Mouse (Mus musculus) kidney, postnatal 25 days (tissue): ENCODE results near the gene Mapk7.

Experiments
- DNase-seq, 2 experiments: peaks; one replicate each; pipeline ENCODE4 v3.0.0; 2021; ENCODE audit warnings: mixed read lengths in 2 of 2

The Mapk7 gene

GRCm38 (mm10) chr11:61494129-61494997 lies at the start of gene Mapk7:
Mapk7 (minus strand) TSS chr11:61494406.
- peak; percentile 97 to 99 for DNase-seq

DNA sequence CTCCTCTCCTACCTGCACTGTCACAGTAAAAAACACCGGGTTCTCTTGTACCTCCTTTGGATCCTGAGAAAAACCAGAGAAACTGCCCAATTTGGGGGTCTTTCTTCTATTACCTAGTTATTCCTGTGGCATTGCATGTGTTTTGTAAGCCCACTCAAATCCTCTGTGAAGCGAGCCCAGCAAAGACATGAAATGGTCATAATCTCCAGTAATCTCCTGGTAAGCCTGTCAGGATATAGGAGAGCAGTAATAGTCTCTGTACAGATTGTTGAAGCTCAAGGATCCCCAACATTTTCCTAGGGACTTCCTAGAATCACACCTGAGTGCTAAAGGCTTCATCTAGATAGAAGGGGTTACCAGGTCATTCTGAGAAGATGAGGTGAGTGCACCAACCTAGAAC lies 46.9 kb upstream of the Mapk7 start:
- no peak for DNase-seq

DNA sequence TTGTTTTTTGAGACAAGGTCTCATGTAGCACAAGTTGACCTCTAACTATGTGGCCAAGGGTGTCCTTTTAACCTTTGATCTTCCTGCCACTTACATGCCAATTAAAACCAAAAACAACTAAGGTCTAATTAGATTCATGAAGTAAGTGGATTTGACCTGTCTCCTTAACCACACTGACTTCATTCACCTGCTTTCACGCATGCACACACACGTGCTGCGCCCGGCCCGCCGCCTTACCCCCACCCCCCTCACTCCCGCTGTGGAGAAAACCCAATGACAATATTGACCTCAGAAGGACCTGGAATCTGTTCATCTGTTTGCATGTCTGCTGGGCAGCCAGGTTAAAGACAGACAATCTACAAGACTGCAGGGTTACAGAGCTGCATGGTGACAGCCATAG lies 46.4 kb upstream of the Mapk7 start:
- peak; percentile 45 to 70 for DNase-seq

DNA sequence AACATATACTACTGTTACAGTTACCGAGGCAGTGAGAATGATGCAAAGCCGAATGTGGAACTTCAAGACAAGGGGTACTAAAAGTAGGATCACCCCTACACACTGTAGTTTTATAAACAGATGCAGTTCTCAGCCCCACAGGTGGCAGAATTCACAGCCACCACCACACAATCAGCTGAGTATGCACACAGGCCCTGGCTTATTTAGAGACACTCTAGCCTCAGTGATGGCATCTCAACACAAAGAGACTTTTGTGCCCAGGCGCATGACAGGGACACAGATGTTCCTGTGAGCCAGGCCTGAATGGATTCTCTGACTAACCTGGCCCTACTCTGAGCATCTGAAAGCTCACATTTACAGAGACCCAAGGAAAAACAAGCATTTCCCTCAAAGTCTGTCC lies 43.2 kb upstream of the Mapk7 start:
- DNase-seq, result no peak

DNA sequence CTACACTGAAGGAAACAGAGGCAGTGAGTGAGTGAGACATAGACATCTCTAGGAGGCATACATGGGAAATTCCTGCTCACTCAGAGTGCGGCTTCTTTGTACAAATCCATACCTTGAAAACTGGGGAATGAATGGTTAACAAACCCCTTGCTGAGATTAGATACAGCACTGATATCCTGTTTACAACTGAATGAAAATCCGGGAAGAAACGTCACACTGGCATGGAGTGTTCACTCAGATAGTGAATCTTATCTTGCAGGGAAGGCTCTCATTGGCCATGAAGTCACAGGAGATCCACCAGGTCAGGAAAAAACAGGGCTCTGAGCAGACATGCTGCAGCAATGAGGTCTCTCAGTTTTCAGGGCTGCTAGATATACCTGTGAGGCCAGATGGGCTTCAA lies 42.7 kb upstream of the Mapk7 start:
- no peak for DNase-seq

DNA sequence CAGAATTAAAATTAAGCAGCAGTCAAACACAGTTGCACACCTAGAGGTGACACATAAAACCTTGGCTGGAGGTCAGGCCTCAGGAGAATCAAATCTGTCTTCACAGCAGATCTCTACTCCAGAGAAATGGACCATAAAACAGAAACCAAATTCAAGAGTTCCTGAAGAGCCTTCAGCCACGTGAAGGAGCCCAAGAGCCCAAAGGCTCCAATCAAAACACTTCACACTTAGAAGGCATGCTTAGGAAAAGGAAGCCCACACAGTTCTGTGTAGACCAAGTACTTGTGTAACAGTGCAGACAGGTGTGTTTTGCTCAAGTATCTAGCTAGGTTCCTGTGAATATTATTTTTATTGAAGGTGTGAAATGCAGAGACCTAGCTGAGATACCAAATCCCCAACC lies 41.3 kb upstream of the Mapk7 start:
- DNase-seq, result no peak

- peak; percentile 61 to 86 for DNase-seq
Measured at GRCm38 (mm10) chr11:61533571-61533970, 39.4 kb upstream of the Mapk7 start.

- DNase-seq, result peak; percentile 54 to 55
Measured at GRCm38 (mm10) chr11:61532820-61533219, 38.6 kb upstream of the Mapk7 start.

DNA sequence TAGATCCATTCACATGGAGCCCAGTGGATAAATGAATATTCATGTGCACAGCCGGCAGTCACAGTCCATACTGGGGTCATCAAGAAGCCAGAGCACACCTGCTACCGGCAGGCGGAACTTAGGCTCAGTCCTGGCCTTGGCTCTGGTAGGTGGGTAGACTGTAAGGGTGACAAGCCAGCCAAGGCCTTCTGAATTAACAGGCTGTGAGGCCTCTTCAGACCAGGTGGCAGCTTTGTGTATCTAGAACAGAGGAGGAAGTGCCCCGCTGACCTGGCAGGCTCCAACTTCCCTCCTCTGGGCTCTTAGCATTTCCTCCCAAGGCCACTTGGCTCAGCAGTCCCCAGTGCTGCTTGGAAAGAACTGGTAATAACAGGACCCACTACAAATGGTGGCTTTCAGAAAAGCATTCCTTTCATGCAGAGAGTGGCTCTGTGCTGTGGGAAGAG lies 35.1 kb upstream of the Mapk7 start:
- peak; percentile 62 to 79 for DNase-seq

GRCm38 (mm10) chr11:61526872-61527271 lies 32.7 kb upstream of the Mapk7 start:
- DNase-seq, result peak in 1 of 2 experiments; percentile 56

- DNase-seq, result no peak
Measured at GRCm38 (mm10) chr11:61519484-61520107, 25.4 kb upstream of the Mapk7 start.

DNA sequence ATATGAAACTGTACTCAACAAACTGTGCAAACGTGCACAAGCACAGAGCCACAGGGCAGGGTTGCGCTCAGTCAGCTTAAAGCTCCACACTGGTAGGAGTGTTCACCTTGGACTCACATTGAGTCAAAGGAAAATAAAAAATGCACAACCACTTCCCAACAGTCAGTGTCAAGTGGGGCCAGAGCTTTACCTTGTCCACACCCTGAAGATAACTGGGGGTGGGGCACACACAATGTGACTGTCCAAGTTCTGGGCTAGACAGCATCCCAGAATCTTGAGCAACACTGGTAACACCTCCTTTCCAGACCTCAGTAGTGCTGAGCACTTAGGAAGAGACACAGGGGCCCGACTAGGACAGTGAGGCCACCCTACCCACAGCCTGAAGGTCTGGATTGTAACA lies 24.7 kb upstream of the Mapk7 start:
- no peak for DNase-seq

DNA sequence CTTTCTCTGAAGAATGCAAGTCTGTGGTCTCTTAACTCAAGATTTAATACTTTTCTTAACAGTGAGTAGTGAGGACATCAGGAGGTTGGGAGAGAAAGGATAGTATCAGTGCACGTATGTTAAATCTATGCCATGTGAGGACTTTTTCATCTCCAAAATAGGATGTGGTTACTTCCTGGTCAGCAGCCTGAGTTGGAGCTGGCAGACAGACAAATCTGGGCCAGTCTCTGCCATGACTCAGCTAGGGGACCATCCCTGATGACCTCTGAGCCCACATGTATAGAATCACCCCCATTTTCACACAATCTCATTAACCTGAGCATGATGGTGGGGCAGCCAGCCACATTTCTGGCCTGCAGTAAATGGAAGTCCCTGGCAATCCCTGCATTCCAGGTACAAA lies 23.8 kb upstream of the Mapk7 start:
- DNase-seq, result no peak

DNA sequence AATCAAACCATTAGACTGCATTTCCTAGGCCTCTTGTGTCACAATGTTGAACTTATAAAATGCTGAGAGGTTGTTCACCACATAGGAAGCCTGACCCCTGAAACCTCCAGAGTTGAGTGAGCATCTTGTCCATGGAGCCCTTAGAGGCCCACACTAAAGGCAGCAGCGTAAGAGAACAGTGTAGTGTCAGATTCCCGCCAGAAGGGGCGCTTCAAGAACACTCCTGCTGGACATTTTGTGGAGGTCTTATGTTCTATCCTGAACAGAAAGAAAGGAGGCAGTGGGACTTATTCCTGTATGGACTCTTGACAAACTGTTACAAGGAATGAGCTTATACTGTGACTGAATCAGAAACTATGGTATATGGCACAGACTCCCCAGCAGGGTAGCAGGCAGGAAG lies 20.7 kb upstream of the Mapk7 start:
- DNase-seq, result peak; percentile 54 to 73

GRCm38 (mm10) chr11:61504713-61505257 lies 10.6 kb upstream of the Mapk7 start, which contains the start of gene B9d1:
B9d1 (plus strand) TSS chr11:61505144.
- DNase-seq, result peak; percentile 96 to 98

DNA sequence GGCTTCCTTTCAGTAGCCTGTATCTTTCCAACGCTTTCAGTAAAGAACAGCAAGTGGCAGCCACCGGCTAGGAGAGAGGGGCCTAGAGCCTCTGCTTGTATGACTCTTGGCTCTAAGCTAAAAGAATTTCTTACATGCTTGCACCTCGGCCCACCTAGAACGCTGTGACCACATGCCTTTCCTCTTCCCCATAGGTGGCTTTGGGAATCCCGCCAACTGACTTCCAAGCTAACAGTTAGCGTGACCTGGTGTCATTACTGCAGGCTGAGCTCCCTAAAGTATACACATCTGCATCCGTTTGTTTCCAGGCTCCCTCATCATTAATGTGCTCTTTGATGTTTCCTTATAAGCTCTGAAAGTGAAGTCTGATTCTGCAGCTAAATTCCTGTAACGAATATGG lies 9.7 kb upstream of the Mapk7 start:
- DNase-seq, result peak in 1 of 2 experiments; percentile 47

DNA sequence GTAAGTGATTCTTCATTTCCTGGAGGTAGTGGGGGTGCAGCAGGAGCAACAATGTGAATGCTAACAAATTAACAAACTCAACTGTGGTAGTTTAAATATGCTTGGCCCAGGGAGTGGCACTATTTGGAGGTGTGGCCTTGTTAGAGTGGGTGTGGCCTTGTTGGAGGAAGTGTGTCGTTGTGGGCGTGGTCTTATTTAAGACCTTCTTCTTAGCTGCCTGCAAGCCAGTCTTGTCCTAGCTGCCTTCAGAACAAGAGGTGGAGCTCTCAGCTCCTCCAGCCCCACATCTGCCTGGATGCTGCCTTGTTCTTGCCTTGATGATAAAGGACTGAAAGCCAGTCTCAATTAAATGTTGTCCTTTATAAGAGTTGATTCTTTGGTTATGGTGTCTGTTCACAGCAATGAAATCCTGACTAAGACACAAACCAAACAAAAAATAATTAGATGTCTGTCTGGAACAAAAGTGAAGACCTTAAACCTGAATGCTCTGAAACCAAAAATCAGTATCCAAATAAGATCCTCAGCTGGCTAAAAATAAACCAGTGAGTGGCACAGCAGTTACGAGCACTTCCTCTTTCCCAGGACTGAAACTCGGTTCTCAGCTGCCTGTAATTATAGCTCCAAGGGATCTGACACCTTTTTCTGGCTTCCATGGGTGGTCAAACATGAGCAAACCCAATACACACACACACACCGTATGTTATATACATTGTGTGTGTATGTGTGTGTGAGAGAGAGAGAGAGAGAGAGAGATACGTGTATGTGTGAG lies 4.7 kb upstream of the Mapk7 start:
- DNase-seq, result no peak

- DNase-seq, result no peak
Measured at GRCm38 (mm10) chr11:61497490-61497889, 3.3 kb upstream of the Mapk7 start.

GRCm38 (mm10) chr11:61495528-61495927 lies 1.3 kb upstream of the Mapk7 start:
- no peak for DNase-seq

DNA sequence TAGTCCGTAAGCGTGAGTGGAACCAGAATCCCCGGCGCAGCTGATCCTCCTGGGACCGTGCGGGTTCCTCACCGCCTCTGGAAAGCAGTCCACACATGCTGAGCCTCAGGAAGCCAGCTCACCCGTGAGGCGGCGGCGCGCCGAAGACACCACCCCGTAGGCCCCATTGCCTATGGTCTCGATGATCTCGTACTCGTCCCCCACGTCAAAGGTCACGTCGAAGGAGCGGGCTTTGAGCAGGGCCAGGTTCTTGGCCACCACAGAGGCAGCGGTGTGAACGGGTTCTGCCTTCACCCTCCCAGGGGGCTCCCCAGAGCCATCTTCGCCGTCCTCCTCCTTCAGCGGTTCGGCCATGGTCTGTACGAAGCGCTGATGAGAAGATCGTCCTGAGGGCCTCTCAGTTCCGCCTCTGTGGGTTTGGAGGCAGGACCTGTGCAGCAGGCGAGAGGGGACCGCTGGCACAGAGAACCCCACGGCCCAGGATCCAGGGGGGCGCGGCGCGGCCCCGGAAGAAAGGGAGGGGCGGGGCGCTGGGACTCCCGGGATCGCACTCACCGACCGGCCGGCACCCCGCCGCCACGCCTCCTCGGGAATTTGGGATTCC lies 579 bp downstream of the Mapk7 start:
- peak; percentile 11 to 52 for DNase-seq

DNA sequence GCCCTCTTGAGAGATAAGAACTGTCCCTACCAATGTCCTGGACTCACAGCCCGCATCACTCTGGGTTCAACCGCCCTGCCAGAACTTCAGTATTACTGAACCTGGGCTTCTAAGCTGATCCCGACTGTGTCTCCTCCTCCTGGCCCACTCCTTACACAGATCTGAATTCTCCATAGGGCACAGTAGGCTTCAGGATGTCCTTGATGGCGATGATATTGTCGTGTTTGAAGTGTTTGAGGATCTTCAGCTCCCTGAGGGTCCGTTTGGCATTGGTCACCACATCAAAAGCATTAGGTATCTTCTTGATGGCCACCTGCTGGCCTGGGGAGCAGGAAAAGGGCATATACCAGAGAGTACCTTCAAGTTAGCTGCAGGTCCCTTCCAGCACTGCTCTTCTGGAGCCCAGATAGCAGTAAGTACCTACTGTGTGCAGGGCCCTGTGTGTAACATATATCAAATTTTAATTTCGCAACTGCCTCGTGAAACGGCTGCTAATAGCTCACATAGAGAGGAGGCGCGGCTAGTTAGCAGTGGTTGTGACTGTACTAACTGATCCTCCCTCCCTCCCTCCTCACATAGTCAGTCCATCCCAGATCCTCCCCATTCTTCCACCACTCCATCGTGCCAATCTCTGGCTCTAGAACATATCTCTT lies 1.3 kb downstream of the Mapk7 start:
- no peak for DNase-seq

DNA sequence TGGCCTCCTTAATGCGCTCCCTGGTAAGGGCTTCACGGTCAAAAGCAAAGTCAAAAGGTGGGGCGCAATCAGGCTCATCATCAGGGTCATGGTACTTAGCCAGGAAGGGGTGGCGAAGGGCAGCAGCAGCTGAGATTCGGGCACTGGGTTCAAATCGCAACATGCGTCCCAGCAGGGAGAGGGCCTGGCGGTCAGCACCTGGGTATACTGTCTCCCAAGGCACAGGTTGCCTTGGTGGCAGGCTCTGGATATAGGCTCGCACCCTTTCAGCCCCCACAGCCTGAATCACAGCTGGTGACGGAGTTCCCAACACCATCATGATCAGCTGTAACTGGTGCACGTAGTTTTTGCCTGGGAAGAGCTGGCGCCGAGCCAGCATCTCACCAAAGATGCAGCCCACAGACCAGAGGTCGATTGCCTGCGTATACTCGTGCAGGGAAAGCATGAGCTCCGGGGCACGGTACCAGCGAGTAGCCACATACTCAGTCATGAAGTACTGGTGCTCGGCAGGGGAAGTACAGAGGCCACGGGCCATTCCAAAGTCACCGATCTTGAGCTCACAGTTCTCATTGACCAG lies 3.2 kb downstream of the Mapk7 start:
- no peak for DNase-seq
